Mouse (Mus musculus) activated CD4-positive, CD25-positive, alpha-beta regulatory T cell, adult 4 months (primary cell): ENCODE measurements around the gene Gm20458. TPM values are rescaled to one million over a fixed set of nuclear protein-coding genes. Genes with fewer than 3 reads are reported as not detected.

ENCODE experiments used
- ATAC-seq: one replicate; pipeline ENCODE4 v1.8.0; 2017
- polyA plus RNA-seq, 2 experiments: library from polyadenylated mRNA; unstranded; fragments of 100-300 nt; shearing (Covaris generic); gene quantifications; one replicate each; pipeline ENCODE4 v1.2.1; 2017

Gm20458 gene
- polyA plus RNA-seq, result 1 to 10 TPM in 1 of 2 experiments, not detected in 1; 3.7 TPM

DNA sequence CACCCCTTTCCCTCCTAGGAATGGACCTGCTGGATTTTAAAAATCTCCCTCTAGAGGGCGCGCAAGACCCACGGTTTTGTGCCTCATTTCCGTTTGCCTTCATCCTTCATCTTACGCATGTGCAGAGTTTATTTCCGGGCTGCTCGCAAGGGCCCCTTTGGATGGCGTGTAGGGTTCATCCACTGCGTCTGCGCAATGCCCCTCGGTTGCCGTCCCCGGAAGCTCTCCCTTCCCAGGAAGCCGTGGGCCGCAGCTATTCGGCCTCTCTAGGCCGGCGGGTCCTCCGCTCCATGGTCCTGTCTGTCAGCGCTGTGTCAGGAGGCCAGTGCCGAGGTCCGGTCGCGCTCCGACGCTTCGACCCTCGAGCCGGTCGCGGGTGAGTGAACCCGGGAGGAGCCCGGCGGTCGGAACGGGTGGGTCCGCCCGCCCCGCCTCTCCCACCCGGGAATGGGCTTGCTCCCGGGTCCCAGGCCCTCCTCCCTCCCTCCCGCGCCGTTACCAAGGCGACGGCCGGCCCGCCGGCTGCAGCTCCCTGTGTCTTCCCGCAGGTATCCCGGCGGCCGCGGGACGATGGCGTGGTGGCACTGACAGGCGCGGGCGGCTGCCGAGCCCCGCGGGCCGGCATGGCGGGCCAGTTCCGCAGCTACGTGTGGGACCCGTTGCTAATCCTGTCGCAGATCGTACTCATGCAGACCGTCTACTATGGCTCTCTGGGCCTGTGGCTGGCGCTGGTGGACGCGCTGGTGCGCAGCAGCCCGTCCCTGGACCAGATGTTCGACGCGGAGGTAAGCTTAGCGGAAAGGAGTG, at the start of gene Gm20458:
Gene Gm20458, plus strand, starts transcription at position 223 of the 807 bp plus-strand sequence.
- ATAC-seq, result peak; percentile 84

DNA sequence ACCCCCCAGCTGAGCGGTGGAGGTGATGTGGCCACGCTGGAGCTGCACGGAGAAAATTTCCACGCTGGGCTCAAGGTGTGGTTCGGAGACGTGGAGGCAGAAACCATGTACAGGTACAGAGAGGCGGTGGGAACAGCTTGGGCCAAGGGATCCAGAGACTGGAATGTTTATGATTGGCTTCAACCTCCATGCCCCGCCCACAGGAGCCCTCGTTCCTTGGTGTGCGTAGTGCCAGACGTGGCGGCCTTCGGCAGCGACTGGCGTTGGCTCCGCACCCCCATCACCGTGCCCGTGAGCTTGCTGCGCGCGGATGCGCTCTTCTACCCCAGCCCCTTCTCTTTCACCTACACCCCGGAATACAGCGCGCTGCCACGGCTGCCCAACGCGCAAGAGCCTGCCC, 46.6 kb upstream of the Gm20458 start:
- no peak for ATAC-seq

DNA sequence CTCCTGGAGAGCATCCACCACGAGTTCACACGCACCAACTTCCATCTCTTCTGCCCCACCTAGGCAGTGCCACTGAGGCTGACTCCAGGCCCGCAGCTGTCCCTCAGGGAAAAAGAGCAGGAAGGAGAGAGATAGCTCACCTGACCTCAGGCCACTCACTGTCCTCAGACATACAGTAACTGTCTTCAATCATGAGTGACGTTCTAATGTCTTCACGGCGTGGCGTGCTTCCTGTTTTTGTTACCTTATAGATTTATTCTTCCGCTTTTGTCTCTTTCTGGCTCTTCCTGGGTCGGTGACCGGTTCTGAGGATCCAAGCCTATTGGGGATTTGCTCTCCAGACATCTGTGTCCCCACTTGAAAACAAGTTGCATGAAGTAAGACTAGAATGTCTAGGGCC, 46.2 kb upstream of the Gm20458 start:
- ATAC-seq, result no peak

DNA sequence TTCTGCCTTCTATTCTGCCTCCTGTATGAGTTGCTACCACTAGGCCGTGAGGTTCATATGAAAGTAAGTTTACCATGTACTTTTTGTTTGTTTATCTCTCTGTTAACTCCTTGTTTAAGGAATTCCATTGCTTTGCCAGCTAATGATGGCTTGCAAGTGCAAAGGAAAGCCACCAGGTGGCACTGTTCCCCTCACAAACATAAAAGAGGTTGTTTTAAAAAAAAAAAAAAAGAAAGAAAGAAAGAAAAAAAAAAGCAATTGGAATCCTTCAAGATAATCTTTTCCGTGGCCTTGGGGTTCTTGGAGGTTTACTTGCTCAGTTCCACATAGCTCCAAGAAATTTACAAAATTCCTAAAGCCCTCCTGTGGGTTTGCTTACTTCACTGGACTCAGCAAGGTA, 43.6 kb upstream of the Gm20458 start:
- ATAC-seq, result peak; percentile 10

DNA sequence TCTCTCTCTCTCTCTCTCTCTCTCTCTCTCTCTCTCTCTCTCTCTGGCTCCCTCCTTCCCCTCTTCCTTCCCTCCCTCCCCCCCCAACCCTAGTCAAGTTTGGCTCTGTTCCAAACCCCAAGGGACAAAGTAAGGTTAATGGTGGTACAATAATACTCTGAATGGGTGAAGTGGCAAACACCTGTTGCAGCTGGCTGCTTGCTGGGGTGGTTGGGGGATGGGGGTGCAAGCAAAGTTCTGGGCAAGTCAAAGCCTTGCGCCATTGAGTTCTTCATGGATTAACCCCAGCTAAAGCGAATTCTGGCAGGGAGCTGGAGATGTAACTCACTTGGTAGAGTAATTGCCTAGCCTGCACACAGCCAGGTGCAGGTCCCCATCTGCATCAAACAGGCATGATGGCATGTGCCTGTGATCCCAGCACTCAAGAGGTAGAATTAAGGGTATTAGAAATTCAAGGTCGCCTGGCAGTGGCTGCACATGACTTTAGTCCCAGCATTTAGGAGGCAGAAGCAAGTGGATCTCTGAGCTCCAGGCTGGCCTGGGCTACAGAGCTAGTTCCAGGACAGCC, 42.4 kb upstream of the Gm20458 start:
- ATAC-seq, result no peak

DNA sequence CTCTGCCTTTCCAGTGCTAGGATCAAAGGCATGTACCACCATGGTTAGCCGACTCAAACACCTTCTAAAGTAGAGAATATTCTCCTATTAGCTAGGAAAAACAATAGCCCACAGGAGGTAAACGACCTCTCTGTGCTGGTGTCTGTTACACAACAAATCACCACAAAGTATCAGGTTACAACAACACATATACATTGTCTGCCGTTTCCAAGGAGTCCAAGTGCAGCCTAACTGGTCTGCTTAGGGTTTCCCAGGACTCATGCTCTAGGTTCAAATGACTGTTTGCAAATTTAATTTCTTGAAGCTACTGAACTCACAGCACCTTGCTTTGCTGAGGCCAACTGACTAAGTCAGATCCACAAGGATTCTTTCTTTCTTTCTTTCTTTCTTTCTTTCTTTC, 41.3 kb upstream of the Gm20458 start:
- ATAC-seq, result no peak

DNA sequence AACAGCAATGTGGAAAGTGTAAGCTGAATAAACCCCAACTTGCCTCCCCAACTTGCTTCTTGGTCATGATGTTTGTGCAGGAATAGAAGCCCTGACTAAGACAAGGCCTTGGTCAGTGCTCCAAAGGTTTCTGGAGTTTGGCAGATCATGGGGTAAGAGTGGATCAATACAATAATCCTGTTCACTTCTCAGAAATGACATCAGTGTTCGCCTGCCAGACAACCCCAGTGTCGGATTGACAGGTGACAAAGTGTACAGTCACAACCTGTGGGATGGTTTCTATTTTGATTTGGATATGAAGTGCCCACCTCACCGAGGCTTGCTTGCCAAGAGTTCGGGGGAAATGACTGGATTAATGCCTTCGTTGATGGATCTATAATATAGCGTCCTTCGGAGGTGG, 39.5 kb upstream of the Gm20458 start:
- ATAC-seq, result no peak

DNA sequence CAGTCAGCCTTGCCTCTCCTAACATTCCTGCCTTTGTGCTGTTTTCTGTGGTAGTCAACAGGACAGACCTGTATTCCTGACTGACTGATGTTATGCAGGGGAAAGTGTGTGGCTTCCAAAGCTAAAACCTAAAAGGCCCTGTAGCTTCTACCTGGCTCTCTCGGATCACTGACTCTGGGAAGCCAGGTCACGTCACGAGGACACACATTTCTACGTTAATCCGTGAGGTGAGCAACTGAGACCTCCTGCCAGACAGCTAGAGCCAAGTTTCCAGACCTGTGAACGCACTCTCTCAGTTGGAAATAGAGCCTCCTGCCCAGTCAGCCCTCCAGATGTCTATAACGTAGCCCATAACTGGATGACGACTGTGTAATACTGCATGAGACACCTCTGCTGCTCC, 38.8 kb upstream of the Gm20458 start:
- ATAC-seq, result no peak

DNA sequence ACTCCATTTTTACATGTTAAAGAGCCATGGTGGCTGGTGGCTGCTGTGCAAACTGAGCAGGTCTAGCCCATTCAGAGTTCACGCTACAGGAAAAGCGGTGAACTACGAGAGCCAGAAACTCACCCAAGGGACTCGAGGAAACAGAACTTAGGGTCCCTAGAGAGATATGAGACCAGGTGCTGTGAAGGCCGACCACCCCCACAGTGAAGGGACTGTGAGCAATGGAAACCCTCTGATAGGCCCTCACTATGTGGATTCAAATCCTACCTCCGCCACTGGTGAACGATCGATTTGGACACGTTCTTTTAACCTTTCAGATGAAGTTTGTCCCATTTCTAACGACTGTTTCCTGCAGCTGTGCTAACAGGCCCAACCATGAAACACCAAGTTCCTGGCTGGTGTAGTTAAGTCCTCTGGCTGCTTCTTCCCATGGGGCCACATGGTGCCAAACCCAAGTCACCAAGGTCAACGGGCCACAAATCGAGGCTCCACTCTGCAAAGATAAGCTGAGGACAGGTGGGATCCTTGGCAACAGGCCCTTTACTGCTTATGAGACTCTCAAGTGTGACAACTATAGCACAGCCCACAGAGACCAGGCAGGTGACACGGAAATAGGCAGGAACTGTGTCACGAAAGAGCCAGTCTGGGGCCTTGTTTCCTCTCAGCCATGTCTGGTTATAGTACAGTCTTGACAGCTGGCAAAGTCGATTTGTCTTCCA, 37.9 kb upstream of the Gm20458 start:
- ATAC-seq, result no peak

DNA sequence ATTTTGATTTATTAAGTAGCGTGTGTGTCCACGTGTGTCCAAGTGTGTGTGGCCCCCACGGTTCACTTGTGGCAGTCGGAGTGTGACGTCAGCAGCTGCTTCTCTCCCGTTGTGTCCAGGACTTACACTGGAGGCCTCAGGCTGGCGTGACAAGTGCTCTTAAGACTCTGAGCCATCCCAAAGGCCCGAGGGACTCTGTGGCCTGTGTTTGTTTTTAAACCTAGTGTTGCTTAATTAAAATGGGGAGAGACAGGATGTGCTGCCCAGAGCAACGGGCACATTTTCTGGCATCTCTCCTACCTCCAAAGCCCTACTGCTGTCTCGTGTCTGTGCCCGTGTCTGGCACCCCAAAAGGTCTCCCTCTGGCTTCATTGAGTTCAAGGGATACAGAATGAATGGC, 37.3 kb upstream of the Gm20458 start:
- ATAC-seq, result no peak

DNA sequence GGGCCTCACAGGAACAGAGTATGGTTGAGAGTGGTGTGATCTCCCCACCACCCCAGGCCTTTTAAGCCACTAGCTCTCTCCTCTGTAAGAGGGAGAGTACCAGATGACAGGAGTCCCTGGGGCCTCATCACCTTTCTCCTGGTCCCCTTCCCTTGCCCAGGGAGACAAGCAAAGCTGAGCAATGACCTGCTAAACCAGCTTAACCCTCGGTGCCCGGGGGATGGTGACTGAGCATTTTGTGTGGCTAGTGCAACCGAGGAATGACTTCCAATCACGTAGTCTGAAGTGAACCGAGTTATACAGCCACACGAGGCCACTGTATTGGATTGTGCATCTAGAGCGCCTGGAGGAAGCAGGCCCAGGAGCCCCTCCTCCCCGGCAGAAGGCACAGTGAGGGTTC, 36.4 kb upstream of the Gm20458 start:
- no peak for ATAC-seq

DNA sequence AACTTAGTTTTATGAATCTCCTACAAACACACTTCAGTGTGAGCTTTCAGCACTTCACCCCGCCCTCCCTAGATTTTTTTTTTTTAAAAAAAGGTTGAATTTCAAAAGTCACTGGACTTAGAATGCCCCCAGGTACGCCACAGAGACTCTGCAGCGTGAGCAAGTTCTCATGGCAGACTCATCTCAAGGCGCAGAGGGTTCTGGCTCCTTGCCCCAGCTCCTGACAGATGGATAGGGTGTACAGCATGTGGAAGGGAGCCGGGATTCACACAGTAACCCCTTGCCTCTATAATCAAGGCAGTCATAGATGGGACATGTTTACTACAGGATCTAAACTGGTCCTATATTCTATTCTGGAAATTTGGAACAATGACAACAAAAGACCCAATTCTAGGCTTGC, 35.4 kb upstream of the Gm20458 start:
- no peak for ATAC-seq

DNA sequence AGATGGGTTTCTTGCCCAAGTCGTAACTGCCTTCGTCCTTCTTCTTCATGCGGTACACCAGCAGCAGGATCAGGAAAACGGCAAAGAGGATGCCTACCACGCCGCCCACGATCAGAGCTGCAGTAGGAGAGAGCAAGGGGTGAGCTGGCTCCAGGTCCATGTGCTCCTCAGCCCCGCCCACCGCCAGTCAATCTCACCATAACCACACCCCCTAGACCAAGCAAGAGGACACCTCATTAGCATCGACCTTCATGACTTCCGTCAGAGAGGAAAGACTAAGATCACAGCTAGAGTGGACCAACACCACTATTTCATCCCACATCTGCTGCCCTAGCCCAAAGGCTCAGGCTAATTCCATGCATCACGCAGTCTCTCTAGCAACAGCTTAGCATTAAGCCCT, 34.6 kb upstream of the Gm20458 start:
- no peak for ATAC-seq

DNA sequence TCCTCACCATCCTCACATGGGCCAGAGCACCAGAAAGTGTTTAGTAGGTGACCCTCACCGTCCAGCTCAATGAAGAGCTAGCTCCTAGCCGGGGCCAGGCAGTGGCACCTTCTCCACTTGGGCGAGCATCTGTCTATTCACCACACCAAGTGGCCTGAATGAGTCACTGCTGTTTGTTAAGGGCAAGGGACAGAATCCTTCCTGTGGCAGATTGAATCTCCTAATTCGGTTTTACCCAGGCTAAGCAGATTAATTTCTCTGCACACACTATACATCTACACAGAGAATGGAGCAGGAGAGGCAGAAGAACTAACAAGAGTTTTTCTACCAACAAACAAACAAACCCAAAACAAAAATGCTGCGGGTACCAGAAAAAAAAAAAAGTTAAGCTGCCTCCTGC, 33.8 kb upstream of the Gm20458 start:
- ATAC-seq, result no peak

DNA sequence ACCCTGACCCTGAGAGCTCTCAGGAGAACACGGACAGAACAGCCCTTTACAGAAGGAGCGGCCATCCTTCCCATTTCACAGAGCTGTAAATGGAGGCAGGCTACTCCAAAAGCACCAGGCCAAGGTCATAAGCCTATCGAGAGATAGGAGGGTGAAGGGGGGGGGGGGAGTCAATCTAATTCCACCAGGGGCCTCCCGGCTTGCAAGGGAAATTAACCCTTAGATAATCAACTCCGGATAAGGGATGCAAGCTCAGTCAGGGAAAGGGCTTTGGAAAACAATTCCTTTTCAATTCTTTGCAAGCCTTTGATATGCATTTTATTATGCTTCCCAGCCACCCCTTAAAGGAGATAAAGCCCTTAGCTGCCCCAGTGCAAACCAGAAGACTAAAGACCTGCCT, 32.3 kb upstream of the Gm20458 start:
- ATAC-seq, result no peak

DNA sequence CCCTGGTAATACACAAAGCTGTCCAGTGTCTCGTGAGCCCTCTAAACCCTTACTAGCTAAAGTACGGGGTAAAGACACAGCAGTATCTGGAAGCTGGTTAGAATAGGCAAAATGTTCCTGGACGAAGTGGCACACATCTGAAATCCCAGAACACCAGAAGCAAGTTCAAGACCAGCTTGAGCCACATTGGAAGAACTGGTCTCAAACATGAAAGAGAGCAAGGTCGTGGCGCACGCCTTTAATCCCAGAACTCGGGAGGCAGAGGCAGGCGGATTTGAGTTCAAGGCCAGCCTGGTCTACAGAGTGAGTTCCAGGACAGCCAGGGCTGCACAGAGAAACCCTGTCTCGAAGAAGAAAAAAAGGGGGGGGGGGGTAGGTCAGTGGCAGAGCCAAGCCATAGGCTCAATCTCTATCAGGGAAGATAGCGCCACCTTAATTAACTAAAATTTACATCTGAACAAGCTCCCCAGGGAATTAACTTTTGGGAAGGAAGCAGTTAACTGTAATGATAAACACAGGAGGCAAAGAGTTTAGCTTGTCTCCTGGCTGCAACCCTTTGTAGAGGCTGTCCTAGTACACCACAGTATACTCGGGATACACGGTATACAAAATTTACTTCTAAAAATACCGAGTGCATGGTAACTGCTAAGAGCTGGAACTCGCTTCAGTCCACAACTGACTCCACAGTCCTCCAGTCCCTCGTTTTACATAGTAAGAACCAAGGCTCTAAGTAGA, 30.7 kb upstream of the Gm20458 start:
- ATAC-seq, result no peak

DNA sequence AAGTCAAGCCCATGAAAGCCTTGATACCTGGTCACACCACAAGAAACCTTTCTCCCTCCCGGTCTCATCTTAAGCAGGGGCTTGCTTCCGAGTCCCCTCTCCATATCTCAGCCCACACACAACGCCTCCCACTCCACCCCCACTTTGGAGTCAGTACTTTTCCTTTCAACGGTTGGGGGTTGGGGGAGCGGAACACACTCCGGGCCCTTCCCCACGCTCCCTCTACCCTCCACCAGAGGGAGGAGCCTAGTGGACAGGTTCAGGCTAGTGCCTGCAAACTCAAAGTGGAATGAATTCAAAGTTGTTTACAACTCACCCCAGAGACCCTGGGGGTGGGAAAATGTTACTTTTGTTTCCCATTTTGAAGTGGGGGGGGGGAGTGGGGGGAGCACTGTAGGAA, 30.1 kb upstream of the Gm20458 start:
- ATAC-seq, result no peak

DNA sequence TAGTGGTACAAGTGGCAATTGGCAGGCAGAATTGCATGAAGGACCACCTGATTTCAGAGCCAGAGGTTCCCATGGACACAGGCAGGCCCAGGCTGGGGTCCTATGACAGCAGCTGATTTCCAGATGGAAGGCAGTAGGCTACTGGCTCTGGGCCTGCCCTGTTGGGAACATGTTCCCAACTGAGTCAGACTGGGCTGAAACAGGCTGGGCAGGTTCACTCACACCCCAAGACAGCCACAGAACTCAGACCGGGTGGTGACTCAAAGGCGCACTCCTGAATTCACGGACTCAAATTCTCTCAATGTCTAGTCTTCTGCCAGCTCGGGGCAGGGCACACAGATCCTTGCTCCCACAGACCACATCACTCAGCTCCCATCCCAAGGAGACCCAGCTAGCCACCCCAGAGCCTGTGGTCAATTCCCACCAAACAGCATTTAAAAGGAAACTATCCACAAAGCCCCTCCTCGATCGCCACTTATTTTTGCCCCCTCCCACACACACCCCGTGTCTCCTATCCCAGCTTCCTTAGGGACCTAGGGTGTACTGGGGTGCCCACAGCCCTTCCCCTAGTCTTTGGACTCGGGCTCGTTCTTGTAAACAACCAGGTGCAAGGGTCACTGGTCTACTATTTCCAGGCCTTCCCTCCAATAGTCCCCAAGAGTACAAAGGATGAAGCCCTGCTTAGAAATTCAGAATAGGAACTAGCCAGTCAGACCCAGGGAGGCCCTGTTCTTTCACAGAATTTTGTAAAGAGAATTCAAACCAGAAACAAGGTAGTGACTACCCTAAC, 28.9 kb upstream of the Gm20458 start:
- ATAC-seq, result no peak

DNA sequence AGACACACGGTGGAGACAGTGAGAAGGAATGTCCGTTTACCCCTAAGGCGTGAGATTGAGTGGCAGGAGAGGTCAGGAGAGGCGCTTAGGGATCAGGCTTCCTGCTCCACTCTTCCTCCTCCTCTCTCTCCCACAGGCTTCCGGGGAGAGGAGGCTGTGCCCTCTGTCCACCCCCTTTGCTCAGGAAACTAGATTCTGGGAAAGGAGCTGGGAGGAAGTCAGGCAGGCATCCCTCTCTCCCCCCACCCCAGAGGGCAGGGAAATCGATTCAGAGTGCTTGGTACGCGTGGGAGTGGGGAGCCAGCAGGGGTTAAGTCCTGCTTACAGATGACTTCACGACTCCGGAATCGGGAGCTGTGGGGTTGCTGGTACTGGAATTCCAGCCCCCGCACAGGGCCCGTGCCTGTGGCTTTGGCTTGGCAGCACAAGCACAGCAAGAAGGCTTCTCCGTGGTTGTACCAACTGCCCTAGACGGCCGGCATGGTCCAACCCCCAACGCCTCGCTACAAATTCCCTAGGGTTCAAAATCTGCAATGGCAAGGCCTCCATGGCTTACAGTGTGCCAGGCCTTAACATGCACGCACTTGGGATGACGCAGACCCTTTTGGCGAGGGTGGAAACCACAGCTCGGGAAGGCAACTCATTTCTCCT, 28.1 kb upstream of the Gm20458 start:
- no peak for ATAC-seq

DNA sequence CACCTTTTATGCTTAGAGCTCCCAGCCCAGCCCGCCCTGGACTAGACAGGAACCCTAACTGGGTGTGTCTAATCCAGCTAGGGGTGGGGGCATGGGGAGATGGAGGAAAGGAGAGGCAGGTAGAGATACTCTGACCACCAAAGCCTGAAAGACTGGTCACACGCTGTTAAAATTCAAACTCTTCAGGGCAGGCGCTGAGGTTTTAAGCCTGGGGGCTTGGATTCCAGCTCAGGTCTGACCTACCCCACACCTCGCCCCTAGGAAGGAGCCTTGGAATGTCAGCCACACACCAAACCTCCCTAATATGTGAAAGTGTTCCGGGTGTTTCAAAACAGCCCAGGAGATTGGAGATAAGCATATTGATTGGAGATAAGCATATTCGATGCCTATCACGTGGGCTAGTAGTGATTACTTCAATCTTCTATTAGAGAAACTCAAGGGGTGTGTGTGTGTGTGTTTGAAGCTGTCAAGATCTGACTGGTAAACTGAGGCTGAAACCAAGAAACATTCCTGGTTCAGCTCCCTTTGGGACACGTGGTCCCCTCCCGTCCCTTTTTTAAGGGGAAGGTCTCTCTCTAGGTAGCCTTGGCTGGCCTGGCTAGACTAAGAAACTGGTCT, 27.4 kb upstream of the Gm20458 start:
- no peak for ATAC-seq

DNA sequence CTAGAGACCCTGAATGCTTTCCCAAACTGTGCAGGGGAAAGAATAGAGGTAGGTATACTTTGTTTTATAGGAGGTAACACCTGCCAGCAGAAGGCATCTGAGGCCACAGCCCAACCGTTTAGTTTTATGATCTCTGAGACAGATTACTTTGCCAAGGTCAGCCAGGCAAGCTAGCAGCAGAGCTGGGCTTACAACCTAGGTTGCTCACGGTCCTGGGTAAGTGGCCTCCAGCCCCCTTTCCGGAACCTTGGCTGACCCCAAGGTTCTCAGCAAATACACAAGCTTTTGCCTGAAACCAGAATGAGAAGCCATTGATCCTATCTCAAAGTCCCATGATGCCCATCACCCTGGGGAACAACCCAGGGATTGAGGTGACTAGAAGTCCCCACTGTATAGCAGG, 26.1 kb upstream of the Gm20458 start:
- ATAC-seq, result no peak
